ENCODE assay signal across 8 mouse cellular contexts in genomic region chr2:84727172-84727858, GRCm38 (mm10). TPM values are rescaled to one million over a fixed set of nuclear protein-coding genes. Genes with fewer than 3 reads are reported as not detected.
DNase-seq lines count a peak whose midpoint lies in the region; ATAC-seq lines count a peak whose summit lies in the region.

Gene Clp1 (minus strand): TSS chr2:84727350.

- H3K4me1 ChIP-seq in brown adipose tissue, adult 24 weeks (ENCODE audit: control insufficient read depth, insufficient read depth, insufficient read length, low read length): peaks cover 6% of the 10 kb centered on the region
- H3K4me1 ChIP-seq in heart, embryonic 13.5 days: peaks cover 24% of the 10 kb centered on the region
- H3K4me1 ChIP-seq in liver, embryonic 12.5 days: peaks cover 69% of the 10 kb centered on the region
- peaks cover 13% of the 10 kb centered on the region for H3K4me1 ChIP-seq in stomach, embryonic 15.5 days

- H3K9me3 ChIP-seq in heart, embryonic 13.5 days: no peaks in the 10 kb centered on the region
- H3K9me3 ChIP-seq in liver, embryonic 12.5 days (replicated peaks): no peaks in the 10 kb centered on the region
- no peaks in the 10 kb centered on the region for H3K9me3 ChIP-seq in stomach, embryonic 15.5 days

- H3K4me3 ChIP-seq in brown adipose tissue, adult 24 weeks (ENCODE audit: insufficient read depth, low read depth, low read length): peak within 1 kb of the TSS; percentile 86
- peak within 1 kb of the TSS; percentile 72 for H3K4me3 ChIP-seq in heart, embryonic 13.5 days
- H3K4me3 ChIP-seq in liver, embryonic 12.5 days: peak within 1 kb of the TSS; percentile 75
- peak within 1 kb of the TSS; percentile 50 for H3K4me3 ChIP-seq in stomach, embryonic 15.5 days (replicated peaks)

- H3K4me2 ChIP-seq in heart, embryonic 13.5 days: peak within 1 kb of the TSS; percentile 86
- peak within 1 kb of the TSS; percentile 85 for H3K4me2 ChIP-seq in liver, embryonic 12.5 days
- H3K4me2 ChIP-seq in stomach, embryonic 15.5 days: peak within 1 kb of the TSS; percentile 76

- under 1% methylated on average over 39 of the region's 39 CpGs for WGBS in heart, embryonic 13.5 days
- under 1% methylated on average over 39 of the region's 39 CpGs for WGBS in liver, embryonic 12.5 days (ENCODE audit: insufficient replicate concordance)
- under 1% methylated on average over 39 of the region's 39 CpGs for WGBS in stomach, embryonic 15.5 days

- peaks cover 30% of the 10 kb centered on the region for H3K36me3 ChIP-seq in heart, embryonic 13.5 days
- H3K36me3 ChIP-seq in liver, embryonic 12.5 days: peaks cover 35% of the 10 kb centered on the region
- peaks cover 9% of the 10 kb centered on the region; the same call in 1 of the 2 replicates for H3K36me3 ChIP-seq in stomach, embryonic 15.5 days

- peak within 1 kb of the TSS; percentile 94 for H3K27ac ChIP-seq in brown adipose tissue, adult 24 weeks (replicated peaks; ENCODE audit: low read depth, low read length)
- H3K27ac ChIP-seq in heart, embryonic 13.5 days (replicated peaks): peak within 1 kb of the TSS; percentile 88
- H3K27ac ChIP-seq in liver, embryonic 12.5 days: peak within 1 kb of the TSS; percentile 94
- peak within 1 kb of the TSS; percentile 92 for H3K27ac ChIP-seq in stomach, embryonic 15.5 days

- DNase-seq in CD4-positive, CD25-positive, alpha-beta regulatory T cell, adult 2 months (ENCODE audit: low read depth, low spot score): peak; percentile 97
- DNase-seq in fat pad, adult 2 months (ENCODE audit: extremely low read depth, low read depth, low spot score): peak; percentile 83
- DNase-seq in kidney, postnatal 10 days: peak; percentile 98
- DNase-seq in natural killer cell, adult 2 months (ENCODE audit: low spot score in 2 of 2): peak; percentile 90 to 94

- ATAC-seq in heart, embryonic 13.5 days (ENCODE audit: extremely low read depth, insufficient number of reproducible peaks, low FRiP score, low TSS enrichment): peak; percentile 97
- peak; percentile 93 for ATAC-seq in liver, embryonic 12.5 days
- peak; percentile 97 for ATAC-seq in stomach, embryonic 15.5 days (ENCODE audit: insufficient read depth, low FRiP score, low read depth)

- no peaks in the 10 kb centered on the region for H3K27me3 ChIP-seq in heart, embryonic 13.5 days (replicated peaks)
- no peaks in the 10 kb centered on the region for H3K27me3 ChIP-seq in liver, embryonic 12.5 days (replicated peaks)
- H3K27me3 ChIP-seq in stomach, embryonic 15.5 days (replicated peaks): no peaks in the 10 kb centered on the region

- H3K9ac ChIP-seq in heart, embryonic 13.5 days: peak within 1 kb of the TSS; percentile 86
- H3K9ac ChIP-seq in liver, embryonic 12.5 days: peak within 1 kb of the TSS; percentile 85
- H3K9ac ChIP-seq in stomach, embryonic 15.5 days: peak within 1 kb of the TSS; percentile 39; the same call in 1 of the 2 replicates

RNA-seq across cellular contexts. Expression of gene Clp1, which starts in this region (rescaled TPM):
- 9.4 and 13.7 TPM in 2 replicates for polyA plus RNA-seq in brown adipose tissue, adult 24 weeks (2012; ENCODE audit: insufficient read depth, insufficient read length, missing spikeins)
- polyA plus RNA-seq in heart, embryonic 13.5 days (2015; fragmentation: Nextera tagmentation; extraction: Ambion mirVana): 16.4 and 18.5 TPM in 2 replicates
- polyA plus RNA-seq in liver, embryonic 12.5 days (2016; fragmentation: Nextera tagmentation; extraction: Ambion mirVana): 57.2 and 59.8 TPM in 2 replicates
- 23.7 and 26.9 TPM in 2 replicates for polyA plus RNA-seq in stomach, embryonic 15.5 days (2015; fragmentation: Nextera tagmentation; extraction: Ambion mirVana)

Comparison
In these comparisons a context has a peak if more than half of its experiments do, and no peak if none do; other contexts are left out.
1. Peak in every context shown above with its lines: DNase-seq, ATAC-seq, H3K4me3 ChIP-seq and H3K27ac ChIP-seq.